Mouse (Mus musculus): ENCODE results near the gene Gdpd5. TPM values are rescaled to one million over a fixed set of nuclear protein-coding genes. Genes with fewer than 3 reads are reported as not detected.

The Gdpd5 gene
- polyA plus RNA-seq, 1 experiment from 2014 or later = 16.7 TPM

GRCm38 (mm10) chr7:99384101-99384611 is 2.9 kb downstream of the Gdpd5 start:
- H3K4me1 ChIP-seq (ENCODE audit: control insufficient read depth, insufficient read depth, low read length) = peaks cover 17% of the 10 kb centered on the region
- H3K27me3 ChIP-seq (ENCODE audit: control insufficient read depth, insufficient read depth, low read length) = no peaks in the 10 kb centered on the region; the same call in 1 of the 2 replicates
- H3K36me3 ChIP-seq (ENCODE audit: control insufficient read depth, insufficient read depth, low read length) = no peaks in the 10 kb centered on the region; the same call in 1 of the 2 replicates
- DNase-seq (ENCODE audit: low spot score, missing footprints) (peak; percentile 87), ATAC-seq (ENCODE audit: low FRiP score) (no peak)
- peak overlapping the region; percentile 95 for H3K4me2 ChIP-seq
- peak overlapping the region; percentile 53; the same call in 1 of the 2 replicates for H3K4me3 ChIP-seq (ENCODE audit: low read depth, low read length)
- no peak overlapping the region for H3K27ac ChIP-seq (ENCODE audit: low read depth, low read length)
- no peaks in the 10 kb centered on the region for H3K9me3 ChIP-seq (ENCODE audit: control insufficient read depth, low read length)
- H3K9ac ChIP-seq (ENCODE audit: low read length) = peak overlapping the region; percentile 34
- WGBS = 32% methylated on average over 4 of the region's 4 CpGs

- peaks cover 20% of the 10 kb centered on the region for H3K4me1 ChIP-seq (ENCODE audit: control insufficient read depth, insufficient read depth, low read length)
- H3K4me2 ChIP-seq = no peak overlapping the region
- no peaks in the 10 kb centered on the region; the same call in 1 of the 2 replicates for H3K27me3 ChIP-seq (ENCODE audit: control insufficient read depth, insufficient read depth, low read length)
- H3K9ac ChIP-seq (ENCODE audit: low read length) = no peak overlapping the region
- ATAC-seq (ENCODE audit: low FRiP score) (no peak), DNase-seq (ENCODE audit: low spot score, missing footprints) (no peak)
- no peak overlapping the region for H3K4me3 ChIP-seq (ENCODE audit: low read depth, low read length)
- no peaks in the 10 kb centered on the region for H3K9me3 ChIP-seq (ENCODE audit: control insufficient read depth, low read length)
- WGBS = 72% methylated on average over 5 of the region's 5 CpGs
- H3K27ac ChIP-seq (ENCODE audit: low read depth, low read length) = no peak overlapping the region
- H3K36me3 ChIP-seq (ENCODE audit: control insufficient read depth, insufficient read depth, low read length) = no peaks in the 10 kb centered on the region; the same call in 1 of the 2 replicates
These were observed 4.8 kb downstream of the Gdpd5 start for GRCm38 (mm10) chr7:99386030-99386429.

GRCm38 (mm10) chr7:99386811-99387210 is 5.6 kb downstream of the Gdpd5 start:
- no peaks in the 10 kb centered on the region; the same call in 1 of the 2 replicates for H3K27me3 ChIP-seq (ENCODE audit: control insufficient read depth, insufficient read depth, low read length)
- H3K4me1 ChIP-seq (ENCODE audit: control insufficient read depth, insufficient read depth, low read length) = peaks cover 20% of the 10 kb centered on the region
- no peaks in the 10 kb centered on the region; the same call in 1 of the 2 replicates for H3K36me3 ChIP-seq (ENCODE audit: control insufficient read depth, insufficient read depth, low read length)
- no peak overlapping the region for H3K4me2 ChIP-seq
- no peak for DNase-seq (ENCODE audit: low spot score, missing footprints)
- WGBS = 96% methylated on average over 4 of the region's 4 CpGs
- no peak for ATAC-seq (ENCODE audit: low FRiP score)
- H3K27ac ChIP-seq (ENCODE audit: low read depth, low read length) = no peak overlapping the region
- H3K9me3 ChIP-seq (ENCODE audit: control insufficient read depth, low read length) = no peaks in the 10 kb centered on the region
- H3K9ac ChIP-seq (ENCODE audit: low read length) = no peak overlapping the region
- H3K4me3 ChIP-seq (ENCODE audit: low read depth, low read length) = no peak overlapping the region

GRCm38 (mm10) chr7:99387356-99387755 is 6.1 kb downstream of the Gdpd5 start:
- no peak overlapping the region for H3K4me3 ChIP-seq (ENCODE audit: low read depth, low read length)
- no peaks in the 10 kb centered on the region for H3K9me3 ChIP-seq (ENCODE audit: control insufficient read depth, low read length)
- ATAC-seq (ENCODE audit: low FRiP score) = no peak
- no peak for DNase-seq (ENCODE audit: low spot score, missing footprints)
- H3K9ac ChIP-seq (ENCODE audit: low read length) = no peak overlapping the region
- H3K4me1 ChIP-seq (ENCODE audit: control insufficient read depth, insufficient read depth, low read length) = peaks cover 18% of the 10 kb centered on the region
- 84% methylated on average over 5 of the region's 5 CpGs for WGBS
- H3K27me3 ChIP-seq (ENCODE audit: control insufficient read depth, insufficient read depth, low read length) = no peaks in the 10 kb centered on the region; the same call in 1 of the 2 replicates
- H3K36me3 ChIP-seq (ENCODE audit: control insufficient read depth, insufficient read depth, low read length) = no peaks in the 10 kb centered on the region; the same call in 1 of the 2 replicates
- H3K4me2 ChIP-seq = no peak overlapping the region
- H3K27ac ChIP-seq (ENCODE audit: low read depth, low read length) = no peak overlapping the region

GRCm38 (mm10) chr7:99390559-99390958 is 9.3 kb downstream of the Gdpd5 start:
- Histone ChIP-seq H3K4me1 (ENCODE audit: control insufficient read depth, insufficient read depth, low read length) (peaks cover 5% of the 10 kb centered on the region), H3K9ac (ENCODE audit: low read length) (no peak overlapping the region), H3K36me3 (ENCODE audit: control insufficient read depth, insufficient read depth, low read length) (no peaks in the 10 kb centered on the region; the same call in 1 of the 2 replicates), H3K4me3 (ENCODE audit: low read depth, low read length) (no peak overlapping the region), H3K27ac (ENCODE audit: low read depth, low read length) (no peak overlapping the region), H3K9me3 (ENCODE audit: control insufficient read depth, low read length) (no peaks in the 10 kb centered on the region), H3K27me3 (ENCODE audit: control insufficient read depth, insufficient read depth, low read length) (no peaks in the 10 kb centered on the region), H3K4me2 (no peak overlapping the region)
- WGBS = 33% methylated on average over 4 of the region's 4 CpGs
- DNase-seq (ENCODE audit: low spot score, missing footprints) (peak; percentile 86), ATAC-seq (ENCODE audit: low FRiP score) (no peak)

- Histone ChIP-seq H3K4me2 (no peak overlapping the region), H3K27ac (ENCODE audit: low read depth, low read length) (no peak overlapping the region), H3K9me3 (ENCODE audit: control insufficient read depth, low read length) (no peaks in the 10 kb centered on the region), H3K4me1 (ENCODE audit: control insufficient read depth, insufficient read depth, low read length) (peaks cover 7% of the 10 kb centered on the region), H3K36me3 (ENCODE audit: control insufficient read depth, insufficient read depth, low read length) (no peaks in the 10 kb centered on the region; the same call in 1 of the 2 replicates), H3K4me3 (ENCODE audit: low read depth, low read length) (no peak overlapping the region), H3K27me3 (ENCODE audit: control insufficient read depth, insufficient read depth, low read length) (no peaks in the 10 kb centered on the region), H3K9ac (ENCODE audit: low read length) (no peak overlapping the region)
- ATAC-seq (ENCODE audit: low FRiP score) (no peak), DNase-seq (ENCODE audit: low spot score, missing footprints) (no peak)
- 71% methylated on average over 2 of the region's 2 CpGs for WGBS
These were observed 11.5 kb downstream of the Gdpd5 start for GRCm38 (mm10) chr7:99392696-99393095.

GRCm38 (mm10) chr7:99393711-99394325 is 12.6 kb downstream of the Gdpd5 start:
- Histone ChIP-seq H3K9ac (ENCODE audit: low read length) (no peak overlapping the region), H3K4me1 (ENCODE audit: control insufficient read depth, insufficient read depth, low read length) (peaks cover 7% of the 10 kb centered on the region), H3K4me3 (ENCODE audit: low read depth, low read length) (no peak overlapping the region), H3K9me3 (ENCODE audit: control insufficient read depth, low read length) (no peaks in the 10 kb centered on the region), H3K27ac (ENCODE audit: low read depth, low read length) (no peak overlapping the region), H3K4me2 (no peak overlapping the region), H3K36me3 (ENCODE audit: control insufficient read depth, insufficient read depth, low read length) (no peaks in the 10 kb centered on the region; the same call in 1 of the 2 replicates), H3K27me3 (ENCODE audit: control insufficient read depth, insufficient read depth, low read length) (no peaks in the 10 kb centered on the region)
- WGBS = 89% methylated on average over 13 of the region's 13 CpGs
- DNase-seq (ENCODE audit: low spot score, missing footprints) (no peak), ATAC-seq (ENCODE audit: low FRiP score) (no peak)

- peaks cover 7% of the 10 kb centered on the region; the same call in 1 of the 2 replicates for H3K4me1 ChIP-seq (ENCODE audit: control insufficient read depth, insufficient read depth, low read length)
- no peaks in the 10 kb centered on the region for H3K9me3 ChIP-seq (ENCODE audit: control insufficient read depth, low read length)
- H3K27ac ChIP-seq (ENCODE audit: low read depth, low read length) = no peak overlapping the region
- WGBS = 87% methylated on average over 4 of the region's 4 CpGs
- H3K27me3 ChIP-seq (ENCODE audit: control insufficient read depth, insufficient read depth, low read length) = no peaks in the 10 kb centered on the region
- ATAC-seq (ENCODE audit: low FRiP score) (no peak), DNase-seq (ENCODE audit: low spot score, missing footprints) (no peak)
- H3K36me3 ChIP-seq (ENCODE audit: control insufficient read depth, insufficient read depth, low read length) = no peaks in the 10 kb centered on the region
- H3K4me3 ChIP-seq (ENCODE audit: low read depth, low read length) = no peak overlapping the region
- no peak overlapping the region for H3K4me2 ChIP-seq
- no peak overlapping the region for H3K9ac ChIP-seq (ENCODE audit: low read length)
These were observed 14.2 kb downstream of the Gdpd5 start for GRCm38 (mm10) chr7:99395385-99395784.

GRCm38 (mm10) chr7:99395908-99396616 is 14.8 kb downstream of the Gdpd5 start:
- DNase-seq (ENCODE audit: low spot score, missing footprints) (no peak), ATAC-seq (ENCODE audit: low FRiP score) (no peak)
- no peak overlapping the region for H3K4me3 ChIP-seq (ENCODE audit: low read depth, low read length)
- no peaks in the 10 kb centered on the region for H3K9me3 ChIP-seq (ENCODE audit: control insufficient read depth, low read length)
- H3K36me3 ChIP-seq (ENCODE audit: control insufficient read depth, insufficient read depth, low read length) = no peaks in the 10 kb centered on the region
- H3K4me2 ChIP-seq = no peak overlapping the region
- no peak overlapping the region for H3K9ac ChIP-seq (ENCODE audit: low read length)
- no peak overlapping the region for H3K27ac ChIP-seq (ENCODE audit: low read depth, low read length)
- H3K4me1 ChIP-seq (ENCODE audit: control insufficient read depth, insufficient read depth, low read length) = 0 out of 2 replicates have a peak, but pooled peaks cover 2% of the 10 kb centered on the region
- H3K27me3 ChIP-seq (ENCODE audit: control insufficient read depth, insufficient read depth, low read length) = no peaks in the 10 kb centered on the region
- 85% methylated on average over 11 of the region's 11 CpGs for WGBS

Data from midbrain, embryonic 11.5 days (tissue).